Mouse (Mus musculus): ENCODE data around the gene Ints3. TPM values are rescaled to one million over a fixed set of nuclear protein-coding genes. Genes with fewer than 3 reads are reported as not detected.
A peak's percentile ranks its signal among the peaks of the same experiment; 100 is the strongest.

Gene Ints3
- polyA plus RNA-seq, 1 experiment from 2014 or later, result 37.8 TPM

DNA sequence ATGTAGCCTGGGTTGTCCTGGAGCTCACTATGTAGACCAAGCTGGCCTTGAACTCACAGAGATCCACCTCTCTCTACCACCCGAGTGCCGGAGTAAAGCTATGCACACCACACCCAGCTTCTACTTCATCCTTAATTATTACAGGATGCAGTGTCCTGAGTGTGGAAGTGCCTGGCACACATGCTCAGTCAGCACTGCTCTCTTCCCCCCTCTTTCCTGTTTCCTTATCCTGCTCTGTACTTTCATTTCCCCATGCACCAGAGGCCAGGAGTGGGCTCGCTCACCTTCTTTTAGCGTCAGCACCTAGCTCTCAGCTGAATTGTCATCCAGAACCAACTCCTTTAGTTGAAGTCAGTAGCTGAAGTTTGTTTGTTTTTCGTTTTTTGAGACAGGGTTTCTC is 26.9 kb upstream of the Ints3 start:
- Histone ChIP-seq H3K9ac (no peak overlapping the region), H3K27me3 (replicated peaks) (peaks cover 30% of the 10 kb centered on the region), H3K9me3 (no peaks in the 10 kb centered on the region), H3K4me1 (peaks cover 5% of the 10 kb centered on the region), H3K36me3 (replicated peaks) (no peaks in the 10 kb centered on the region), H3K4me2 (no peak overlapping the region), H3K27ac (no peak overlapping the region), H3K4me3 (no peak overlapping the region)
- no peak for ATAC-seq (replicated peaks)
- 75% methylated on average over 5 of the region's 5 CpGs for WGBS

DNA sequence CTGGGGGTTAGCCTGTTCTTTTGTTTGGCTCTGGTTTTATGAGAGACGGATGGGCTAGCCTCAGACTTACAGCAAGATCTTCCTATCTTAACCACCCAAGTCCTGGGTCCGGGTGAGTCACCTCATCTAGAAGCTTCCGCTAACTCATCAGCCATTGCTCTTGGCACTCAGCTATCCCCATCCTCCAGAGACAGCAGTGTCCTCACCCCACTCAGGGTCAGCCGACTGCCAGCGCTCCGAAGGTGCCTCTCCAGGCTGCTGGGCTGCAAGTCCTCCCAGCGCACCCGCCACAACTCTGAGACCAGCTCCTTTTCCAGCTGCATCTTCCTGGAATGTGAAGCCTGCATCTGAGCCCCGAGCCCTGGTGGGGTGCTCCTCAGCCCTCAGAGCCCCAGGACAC is 26.3 kb upstream of the Ints3 start:
- no peaks in the 10 kb centered on the region for H3K4me1 ChIP-seq
- no peak overlapping the region for H3K9ac ChIP-seq
- H3K27ac ChIP-seq, result no peak overlapping the region
- no peak overlapping the region for H3K4me3 ChIP-seq
- H3K36me3 ChIP-seq (replicated peaks), result no peaks in the 10 kb centered on the region
- no peak for ATAC-seq (replicated peaks)
- WGBS, result 81% methylated on average over 9 of the region's 9 CpGs
- no peak overlapping the region for H3K4me2 ChIP-seq
- peaks cover 24% of the 10 kb centered on the region for H3K27me3 ChIP-seq (replicated peaks)
- H3K9me3 ChIP-seq, result no peaks in the 10 kb centered on the region

GRCm38 (mm10) chr3:90454931-90455330 is 21.5 kb upstream of the Ints3 start:
- Histone ChIP-seq H3K4me3 (no peak overlapping the region), H3K9ac (no peak overlapping the region), H3K27me3 (replicated peaks) (no peaks in the 10 kb centered on the region), H3K4me2 (no peak overlapping the region), H3K4me1 (no peaks in the 10 kb centered on the region), H3K36me3 (replicated peaks) (no peaks in the 10 kb centered on the region), H3K9me3 (no peaks in the 10 kb centered on the region), H3K27ac (no peak overlapping the region)
- WGBS, result 85% methylated on average over 14 of the region's 14 CpGs
- ATAC-seq (replicated peaks), result no peak

- WGBS, result 46% methylated on average over 10 of the region's 10 CpGs
- ATAC-seq (replicated peaks), result no peak
- H3K9ac ChIP-seq, result no peak overlapping the region
- H3K4me1 ChIP-seq, result peaks cover 5% of the 10 kb centered on the region
- no peaks in the 10 kb centered on the region for H3K9me3 ChIP-seq
- H3K27ac ChIP-seq, result no peak overlapping the region
- H3K36me3 ChIP-seq (replicated peaks), result no peaks in the 10 kb centered on the region
- no peak overlapping the region for H3K4me2 ChIP-seq
- no peak overlapping the region for H3K4me3 ChIP-seq
- no peaks in the 10 kb centered on the region for H3K27me3 ChIP-seq (replicated peaks)
Observed at GRCm38 (mm10) chr3:90451396-90452095, 18.1 kb upstream of the Ints3 start.

- no peak for ATAC-seq (replicated peaks)
- 35% methylated on average over 12 of the region's 12 CpGs for whole genome bisulfite sequencing
- Histone ChIP-seq H3K4me3 (no peak overlapping the region), H3K4me2 (no peak overlapping the region), H3K27me3 (replicated peaks) (no peaks in the 10 kb centered on the region), H3K36me3 (replicated peaks) (no peaks in the 10 kb centered on the region), H3K4me1 (peaks cover 11% of the 10 kb centered on the region), H3K27ac (no peak overlapping the region), H3K9me3 (no peaks in the 10 kb centered on the region), H3K9ac (no peak overlapping the region)
Observed at GRCm38 (mm10) chr3:90450874-90451273, 17.5 kb upstream of the Ints3 start.

- H3K27ac ChIP-seq, result no peak overlapping the region
- ATAC-seq (replicated peaks), result no peak
- no peaks in the 10 kb centered on the region for H3K9me3 ChIP-seq
- no peaks in the 10 kb centered on the region for H3K36me3 ChIP-seq (replicated peaks)
- no peaks in the 10 kb centered on the region for H3K27me3 ChIP-seq (replicated peaks)
- no peak overlapping the region for H3K9ac ChIP-seq
- H3K4me2 ChIP-seq, result no peak overlapping the region
- H3K4me1 ChIP-seq, result peaks cover 16% of the 10 kb centered on the region
- WGBS, result 31% methylated on average over 6 of the region's 6 CpGs
- no peak overlapping the region for H3K4me3 ChIP-seq
Observed at GRCm38 (mm10) chr3:90448626-90449025, 15.2 kb upstream of the Ints3 start.

- Histone ChIP-seq H3K4me3 (peak overlapping the region; percentile 28), H3K27ac (peak overlapping the region; percentile 81), H3K27me3 (replicated peaks) (no peaks in the 10 kb centered on the region), H3K36me3 (replicated peaks) (no peaks in the 10 kb centered on the region), H3K9me3 (no peaks in the 10 kb centered on the region), H3K4me1 (peaks cover 16% of the 10 kb centered on the region), H3K4me2 (peak overlapping the region; percentile 49), H3K9ac (no peak overlapping the region)
- peak; percentile 46 for ATAC-seq (replicated peaks)
- 33% methylated on average over 7 of the region's 7 CpGs for WGBS
Observed at GRCm38 (mm10) chr3:90447123-90447494, 13.7 kb upstream of the Ints3 start.

GRCm38 (mm10) chr3:90446389-90447122 is 13.1 kb upstream of the Ints3 start:
- H3K9ac ChIP-seq, result peak overlapping the region; percentile 31; the same call in 1 of the 2 replicates
- H3K36me3 ChIP-seq (replicated peaks), result no peaks in the 10 kb centered on the region
- H3K4me1 ChIP-seq, result peaks cover 16% of the 10 kb centered on the region
- H3K4me2 ChIP-seq, result peak overlapping the region; percentile 49
- peak overlapping the region; percentile 28 for H3K4me3 ChIP-seq
- ATAC-seq (replicated peaks), result peak; percentile 93
- WGBS, result under 1% methylated on average over 17 of the region's 17 CpGs
- H3K27me3 ChIP-seq (replicated peaks), result no peaks in the 10 kb centered on the region
- peak overlapping the region; percentile 81 for H3K27ac ChIP-seq
- H3K9me3 ChIP-seq, result no peaks in the 10 kb centered on the region

GRCm38 (mm10) chr3:90445417-90446200 is 12.2 kb upstream of the Ints3 start:
- no peaks in the 10 kb centered on the region for H3K27me3 ChIP-seq (replicated peaks)

DNA sequence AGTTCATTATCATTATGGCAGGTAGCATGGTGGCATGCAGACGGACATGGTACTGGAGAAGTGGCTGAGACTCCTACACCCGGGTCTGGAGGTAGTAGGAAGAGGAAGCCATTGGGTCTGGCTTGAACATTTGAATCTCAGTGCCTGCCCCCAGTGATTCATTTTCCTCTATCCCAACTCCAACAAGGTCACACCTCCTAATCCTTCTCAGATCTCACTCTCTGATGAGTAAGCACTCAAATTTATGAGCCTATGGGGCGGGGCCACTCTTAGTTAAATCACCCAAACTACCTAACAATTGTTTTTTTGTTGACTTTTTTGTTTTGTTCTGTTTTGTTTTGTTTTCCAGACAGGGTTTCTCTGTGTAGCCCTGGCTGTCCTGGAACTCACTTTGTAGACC is 10.6 kb upstream of the Ints3 start:
- no peak overlapping the region for H3K9ac ChIP-seq
- WGBS, result 90% methylated on average over 3 of the region's 3 CpGs
- no peak overlapping the region for H3K27ac ChIP-seq
- peaks cover 16% of the 10 kb centered on the region for H3K4me1 ChIP-seq
- H3K36me3 ChIP-seq (replicated peaks), result no peaks in the 10 kb centered on the region
- no peak overlapping the region for H3K4me2 ChIP-seq
- no peak for ATAC-seq (replicated peaks)
- no peaks in the 10 kb centered on the region for H3K27me3 ChIP-seq (replicated peaks)
- no peaks in the 10 kb centered on the region for H3K9me3 ChIP-seq
- H3K4me3 ChIP-seq, result no peak overlapping the region

More at GRCm38 (mm10) chr3:90445417-90446200, 12.2 kb upstream of the Ints3 start:
- no peaks in the 10 kb centered on the region for H3K36me3 ChIP-seq (replicated peaks)
- no peaks in the 10 kb centered on the region for H3K9me3 ChIP-seq
- H3K9ac ChIP-seq, result no peak overlapping the region
- no peak for ATAC-seq (replicated peaks)
- H3K4me1 ChIP-seq, result peaks cover 16% of the 10 kb centered on the region
- H3K4me3 ChIP-seq, result no peak overlapping the region
- peak overlapping the region; percentile 81 for H3K27ac ChIP-seq
- H3K4me2 ChIP-seq, result peak overlapping the region; percentile 49
- WGBS, result 67% methylated on average over 11 of the region's 11 CpGs

DNA sequence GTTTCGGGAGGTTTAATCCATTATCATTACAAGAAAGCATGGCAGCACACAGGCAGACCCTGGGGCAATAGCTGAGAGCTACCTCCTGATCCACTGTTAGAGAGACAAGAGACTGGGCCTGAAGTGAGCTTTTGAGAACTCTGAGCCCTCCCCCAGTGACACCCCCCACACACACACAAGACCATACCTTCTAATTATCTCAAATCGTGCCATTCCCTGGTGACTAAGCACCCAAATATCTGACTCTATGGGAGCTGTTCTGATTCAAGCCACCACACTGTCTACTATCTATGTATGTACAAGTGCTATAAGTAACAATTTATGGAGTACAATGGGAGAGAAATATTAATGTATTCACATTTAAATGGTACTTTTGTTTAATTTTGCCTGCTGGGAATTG is 7.3 kb upstream of the Ints3 start:
- no peaks in the 10 kb centered on the region for H3K27me3 ChIP-seq (replicated peaks)
- H3K4me3 ChIP-seq, result no peak overlapping the region
- no peak for ATAC-seq (replicated peaks)
- H3K9me3 ChIP-seq, result no peaks in the 10 kb centered on the region
- peaks cover 3% of the 10 kb centered on the region; the same call in 1 of the 2 replicates for H3K4me1 ChIP-seq
- H3K27ac ChIP-seq, result no peak overlapping the region
- H3K9ac ChIP-seq, result no peak overlapping the region
- 87% methylated on average over 2 of the region's 2 CpGs for WGBS
- H3K4me2 ChIP-seq, result no peak overlapping the region
- H3K36me3 ChIP-seq (replicated peaks), result no peaks in the 10 kb centered on the region

DNA sequence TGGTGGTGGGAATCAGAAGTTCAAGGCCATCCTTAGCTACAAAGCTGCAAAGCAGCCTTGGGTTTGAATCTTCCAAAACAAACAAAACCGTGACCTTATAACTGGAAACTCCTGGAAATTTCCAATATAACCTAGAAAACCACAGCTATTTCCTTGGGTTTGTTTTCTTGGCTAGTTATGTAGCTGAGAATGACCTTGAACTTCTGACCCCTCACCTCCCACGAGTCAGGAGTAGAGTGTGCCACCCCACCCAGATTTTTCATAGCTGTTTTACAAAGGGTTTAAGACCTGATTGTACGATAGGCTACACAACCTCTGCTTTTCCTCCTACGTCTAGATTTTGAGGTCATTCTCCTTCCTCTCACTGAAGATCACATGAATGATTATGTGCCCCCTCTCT is 3.7 kb upstream of the Ints3 start:
- Histone ChIP-seq H3K4me3 (no peak overlapping the region), H3K4me2 (no peak overlapping the region), H3K9ac (no peak overlapping the region), H3K36me3 (replicated peaks) (no peaks in the 10 kb centered on the region), H3K9me3 (no peaks in the 10 kb centered on the region), H3K27me3 (replicated peaks) (no peaks in the 10 kb centered on the region), H3K27ac (no peak overlapping the region), H3K4me1 (peaks cover 13% of the 10 kb centered on the region)
- 81% methylated on average over 4 of the region's 4 CpGs for WGBS
- no peak for ATAC-seq (replicated peaks)

Data from midbrain, embryonic 15.5 days (tissue).